Mouse (Mus musculus) neural tube, embryonic 10.5 days (tissue): ENCODE measurements around the gene S100a5.

Experiments
- DNase-seq: peaks from one replicate; pipeline ENCODE4 v3.0.0-alpha.2; 2017; ENCODE audit warnings: low spot score; ENCODE audit errors: extremely low spot score

The S100a5 gene

GRCm38 (mm10) chr3:90600036-90600435 is 8.3 kb upstream of the S100a5 start:
- DNase-seq = no peak

- no peak for DNase-seq
Measured at GRCm38 (mm10) chr3:90600458-90601195, 7.7 kb upstream of the S100a5 start.

- DNase-seq = no peak
Measured at GRCm38 (mm10) chr3:90601486-90602110, 6.7 kb upstream of the S100a5 start, which contains the start of gene Gm42674. Gene Gm42674, plus strand, starts transcription at chr3:90601904.

- DNase-seq = no peak
Measured at GRCm38 (mm10) chr3:90603623-90604022, 4.7 kb upstream of the S100a5 start, which contains the start of gene S100a4. Gene S100a4, plus strand, starts transcription at chr3:90603771.

GRCm38 (mm10) chr3:90604416-90604815 is 3.9 kb upstream of the S100a5 start:
- DNase-seq = no peak

GRCm38 (mm10) chr3:90605049-90605448 is 3.3 kb upstream of the S100a5 start:
- no peak for DNase-seq

GRCm38 (mm10) chr3:90605736-90606135 is 2.6 kb upstream of the S100a5 start:
- no peak for DNase-seq

- DNase-seq = peak; percentile 42
Measured at GRCm38 (mm10) chr3:90606185-90606584, 2.1 kb upstream of the S100a5 start.

- no peak for DNase-seq
Measured at GRCm38 (mm10) chr3:90607361-90607760, 962 bp upstream of the S100a5 start.

- no peak for DNase-seq
Measured at GRCm38 (mm10) chr3:90609102-90609501, 779 bp downstream of the S100a5 start.

- no peak for DNase-seq
Measured at GRCm38 (mm10) chr3:90611494-90611893, 3.2 kb downstream of the S100a5 start.

- DNase-seq = no peak
Measured at GRCm38 (mm10) chr3:90612061-90612460, 3.7 kb downstream of the S100a5 start.

- DNase-seq = peak; percentile 71
Measured at GRCm38 (mm10) chr3:90612728-90613291, 4.5 kb downstream of the S100a5 start, which contains the start of gene S100a6. Gene S100a6, plus strand, starts transcription at chr3:90612882.

GRCm38 (mm10) chr3:90613461-90614147 is 5.3 kb downstream of the S100a5 start:
- DNase-seq = no peak

- no peak for DNase-seq
Measured at GRCm38 (mm10) chr3:90614148-90614530, 5.8 kb downstream of the S100a5 start.

GRCm38 (mm10) chr3:90614611-90615251 is 6.4 kb downstream of the S100a5 start:
- no peak for DNase-seq

GRCm38 (mm10) chr3:90615415-90615814 is 7.1 kb downstream of the S100a5 start:
- peak; percentile 47 for DNase-seq

- DNase-seq = no peak
Measured at GRCm38 (mm10) chr3:90615911-90616310, 7.6 kb downstream of the S100a5 start.

- DNase-seq = no peak
Measured at GRCm38 (mm10) chr3:90617586-90617985, 9.3 kb downstream of the S100a5 start.

GRCm38 (mm10) chr3:90621552-90621951 is 13.2 kb downstream of the S100a5 start:
- no peak for DNase-seq

GRCm38 (mm10) chr3:90623435-90624071 is 15.2 kb downstream of the S100a5 start:
- DNase-seq = no peak
